Mouse (Mus musculus): ENCODE measurements around the gene Crmp1. TPM values are rescaled to one million over a fixed set of nuclear protein-coding genes. Genes with fewer than 3 reads are reported as not detected.

Gene Crmp1
- total and polyA plus RNA-seq, 2 experiments = not detected

GRCm38 (mm10) chr5:37242360-37243168 lies 824 bp downstream of the Crmp1 start:
- H3K36me3 ChIP-seq (ENCODE audit: control insufficient read depth, insufficient read depth, low read length) = no peaks in the 10 kb centered on the region
- TF ChIP-seq CTCF (IDR thresholded peaks at IDR 0.05; ENCODE audit: low read depth, low read length) (no peak), POLR2A (IDR thresholded peaks at IDR 0.05; ENCODE audit: extremely low read depth, insufficient read depth, low read length) (no peak)
- H3K27ac ChIP-seq (replicated peaks; ENCODE audit: insufficient read depth, low read depth, low read length) = no peak overlapping the region
- no peak overlapping the region for H3K4me3 ChIP-seq (ENCODE audit: insufficient read depth, low read depth, low read length)
- no peaks in the 10 kb centered on the region for H3K79me2 ChIP-seq (ENCODE audit: control insufficient read depth, insufficient read depth, low read length)
- 15% methylated on average over 44 of the region's 44 CpGs for WGBS
- no peak overlapping the region for H3K9ac ChIP-seq (ENCODE audit: low read depth, low read length)
- no peaks in the 10 kb centered on the region for H3K4me1 ChIP-seq (ENCODE audit: control insufficient read depth, insufficient read depth, low read length)
- H3K27me3 ChIP-seq (ENCODE audit: control insufficient read depth, insufficient read depth, low read length) = peaks cover 38% of the 10 kb centered on the region
- no peak for DNase-seq (ENCODE audit: extremely low read depth, low read depth, low spot score)

- no peaks in the 10 kb centered on the region for H3K4me1 ChIP-seq (ENCODE audit: control insufficient read depth, insufficient read depth, low read length)
- H3K4me3 ChIP-seq (ENCODE audit: insufficient read depth, low read depth, low read length) = no peak overlapping the region
- H3K27ac ChIP-seq (replicated peaks; ENCODE audit: insufficient read depth, low read depth, low read length) = no peak overlapping the region
- no peaks in the 10 kb centered on the region for H3K36me3 ChIP-seq (ENCODE audit: control insufficient read depth, insufficient read depth, low read length)
- H3K9ac ChIP-seq (ENCODE audit: low read depth, low read length) = no peak overlapping the region
- H3K27me3 ChIP-seq (ENCODE audit: control insufficient read depth, insufficient read depth, low read length) = peaks cover 38% of the 10 kb centered on the region
- DNase-seq (ENCODE audit: extremely low read depth, low read depth, low spot score) = no peak
- TF ChIP-seq POLR2A (IDR thresholded peaks at IDR 0.05; ENCODE audit: extremely low read depth, insufficient read depth, low read length) (no peak), CTCF (IDR thresholded peaks at IDR 0.05; ENCODE audit: low read depth, low read length) (no peak)
- H3K79me2 ChIP-seq (ENCODE audit: control insufficient read depth, insufficient read depth, low read length) = no peaks in the 10 kb centered on the region
- WGBS = 6% methylated on average over 19 of the region's 19 CpGs
Measured at GRCm38 (mm10) chr5:37243169-37243886, 1.6 kb downstream of the Crmp1 start.

GRCm38 (mm10) chr5:37244161-37244560 lies 2.4 kb downstream of the Crmp1 start:
- Histone ChIP-seq H3K27ac (replicated peaks; ENCODE audit: insufficient read depth, low read depth, low read length) (no peak overlapping the region), H3K9ac (ENCODE audit: low read depth, low read length) (no peak overlapping the region), H3K27me3 (ENCODE audit: control insufficient read depth, insufficient read depth, low read length) (peaks cover 38% of the 10 kb centered on the region), H3K4me1 (ENCODE audit: control insufficient read depth, insufficient read depth, low read length) (no peaks in the 10 kb centered on the region), H3K79me2 (ENCODE audit: control insufficient read depth, insufficient read depth, low read length) (no peaks in the 10 kb centered on the region), H3K4me3 (ENCODE audit: insufficient read depth, low read depth, low read length) (no peak overlapping the region), H3K36me3 (ENCODE audit: control insufficient read depth, insufficient read depth, low read length) (no peaks in the 10 kb centered on the region)
- TF ChIP-seq CTCF (IDR thresholded peaks at IDR 0.05; ENCODE audit: low read depth, low read length) = no peak
- TF ChIP-seq POLR2A (IDR thresholded peaks at IDR 0.05; ENCODE audit: extremely low read depth, insufficient read depth, low read length) = no peak
- WGBS = 13% methylated on average over 13 of the region's 13 CpGs
- no peak for DNase-seq (ENCODE audit: extremely low read depth, low read depth, low spot score)

DNA sequence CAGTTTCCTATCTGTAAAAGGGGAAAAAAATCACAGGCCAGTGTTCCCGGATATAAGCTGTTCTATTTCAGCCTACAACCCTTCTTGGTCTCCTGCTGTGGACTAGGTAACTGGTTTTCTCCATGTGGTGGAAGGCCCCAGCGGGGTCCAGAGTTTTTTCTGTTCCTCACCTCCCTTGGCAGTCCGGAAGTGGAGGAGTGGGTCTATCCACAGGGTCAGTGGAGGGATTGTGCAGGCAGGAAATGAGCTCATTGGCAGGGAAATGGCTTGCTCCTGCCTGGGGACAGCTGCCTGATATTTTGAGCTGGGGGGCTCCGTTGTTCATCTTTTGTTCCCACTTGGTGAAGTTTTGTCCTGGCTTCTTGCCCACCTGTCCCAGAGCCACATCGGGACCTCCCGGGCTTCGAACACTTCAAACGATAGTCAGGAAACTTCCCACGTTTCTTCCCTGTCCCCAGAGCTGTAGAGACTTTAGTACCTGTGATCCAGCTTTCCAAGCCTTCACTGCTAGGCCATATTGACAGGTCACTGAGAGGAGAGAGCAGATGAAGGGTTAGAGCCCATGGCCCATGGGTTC lies 3.0 kb downstream of the Crmp1 start:
- peaks cover 38% of the 10 kb centered on the region for H3K27me3 ChIP-seq (ENCODE audit: control insufficient read depth, insufficient read depth, low read length)
- no peak overlapping the region for H3K4me3 ChIP-seq (ENCODE audit: insufficient read depth, low read depth, low read length)
- H3K4me1 ChIP-seq (ENCODE audit: control insufficient read depth, insufficient read depth, low read length) = no peaks in the 10 kb centered on the region
- WGBS = 42% methylated on average over 9 of the region's 9 CpGs
- H3K27ac ChIP-seq (replicated peaks; ENCODE audit: insufficient read depth, low read depth, low read length) = no peak overlapping the region
- DNase-seq (ENCODE audit: extremely low read depth, low read depth, low spot score) = no peak
- H3K9ac ChIP-seq (ENCODE audit: low read depth, low read length) = no peak overlapping the region
- H3K79me2 ChIP-seq (ENCODE audit: control insufficient read depth, insufficient read depth, low read length) = no peaks in the 10 kb centered on the region
- no peak for TF ChIP-seq POLR2A (IDR thresholded peaks at IDR 0.05; ENCODE audit: extremely low read depth, insufficient read depth, low read length)
- no peak for TF ChIP-seq CTCF (IDR thresholded peaks at IDR 0.05; ENCODE audit: low read depth, low read length)
- no peaks in the 10 kb centered on the region for H3K36me3 ChIP-seq (ENCODE audit: control insufficient read depth, insufficient read depth, low read length)

DNA sequence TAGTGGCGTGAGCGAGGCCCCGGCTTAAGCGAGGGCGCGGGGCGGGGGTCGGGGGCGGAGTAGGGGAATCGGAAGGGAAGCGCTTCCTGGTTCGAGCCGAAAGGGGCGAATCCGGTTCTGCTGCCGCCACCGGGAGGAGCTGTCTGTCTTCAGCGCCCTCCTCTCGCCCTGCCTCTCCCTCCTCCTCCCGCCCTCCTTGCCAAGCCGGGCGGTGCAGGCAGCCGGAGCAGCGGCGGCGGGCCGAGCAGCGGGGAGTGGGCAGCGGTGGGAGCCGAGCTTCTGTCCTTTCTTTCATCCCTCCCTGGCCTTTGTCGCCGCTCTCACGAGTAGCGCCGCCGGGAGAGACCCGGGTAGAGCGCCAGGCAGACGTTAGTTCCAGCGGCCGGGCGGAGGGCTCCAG lies 3.9 kb downstream of the Crmp1 start:
- Histone ChIP-seq H3K4me3 (ENCODE audit: insufficient read depth, low read depth, low read length) (peak overlapping the region; percentile 29; the same call in 1 of the 2 replicates), H3K79me2 (ENCODE audit: control insufficient read depth, insufficient read depth, low read length) (no peaks in the 10 kb centered on the region), H3K4me1 (ENCODE audit: control insufficient read depth, insufficient read depth, low read length) (no peaks in the 10 kb centered on the region), H3K9ac (ENCODE audit: low read depth, low read length) (no peak overlapping the region), H3K27ac (replicated peaks; ENCODE audit: insufficient read depth, low read depth, low read length) (no peak overlapping the region), H3K27me3 (ENCODE audit: control insufficient read depth, insufficient read depth, low read length) (peaks cover 35% of the 10 kb centered on the region), H3K36me3 (ENCODE audit: control insufficient read depth, insufficient read depth, low read length) (no peaks in the 10 kb centered on the region)
- no peak for DNase-seq (ENCODE audit: extremely low read depth, low read depth, low spot score)
- no peak for TF ChIP-seq POLR2A (IDR thresholded peaks at IDR 0.05; ENCODE audit: extremely low read depth, insufficient read depth, low read length)
- no peak for TF ChIP-seq CTCF (IDR thresholded peaks at IDR 0.05; ENCODE audit: low read depth, low read length)
- 1% methylated on average over 42 of the region's 42 CpGs for WGBS
